Mouse (Mus musculus): Measurements from ENCODE around the gene Eef1akmt1.

DNA sequence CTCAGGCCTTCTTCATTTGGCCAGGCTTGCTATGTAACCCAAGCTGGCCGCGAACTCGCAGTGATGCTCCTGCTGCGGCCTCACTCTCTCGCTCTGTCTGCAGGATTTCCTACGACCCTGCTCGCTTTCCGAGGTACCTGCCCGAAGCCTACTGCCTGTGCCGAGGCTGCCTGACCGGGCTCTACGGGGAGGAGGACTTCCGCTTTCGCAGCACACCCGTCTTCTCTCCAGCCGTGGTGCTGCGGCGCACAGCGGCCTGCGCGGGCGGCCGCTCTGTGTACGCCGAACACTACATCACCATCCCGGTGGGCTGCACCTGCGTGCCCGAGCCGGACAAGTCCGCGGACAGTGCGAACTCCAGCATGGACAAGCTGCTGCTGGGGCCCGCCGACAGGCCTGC, 29.2 kb downstream of the Eef1akmt1 start:
- TF ChIP-seq POLR2A (IDR thresholded peaks at IDR 0.05; ENCODE audit: borderline replicate concordance, extremely low read depth, insufficient read depth, insufficient read length, poor library complexity, severe bottlenecking): no peak
- no peak for TF ChIP-seq CTCF (IDR thresholded peaks at IDR 0.05; ENCODE audit: borderline replicate concordance, extremely low read depth, insufficient read depth, insufficient read length)

Data from brain, embryonic 14.5 days (tissue).